Mouse (Mus musculus) monocyte, adult 5-6 weeks (primary cell): Measurements from ENCODE around the gene Pcdh15. TPM values are rescaled to one million over a fixed set of nuclear protein-coding genes. Genes with fewer than 3 reads are reported as not detected.

Experiments
- ATAC-seq: fragments of 153-309, 156-312 bp; replicated peaks from 2 replicates; pipeline ENCODE4 v1.8.0; 2017; ENCODE audit warnings: mild to moderate bottlenecking; ENCODE audit not compliant: low TSS enrichment, insufficient number of reproducible peaks, severe bottlenecking, poor library complexity, low FRiP score
- total RNA-seq: library from RNA; stranded (forward); fragments of 200-1000, 200-491, 200-594 nt; gene quantifications from 3 replicates; pipeline ENCODE4 v1.2.3, GENCODE M21; 2017

Gene Pcdh15
- total RNA-seq, 1 experiment from 2014 or later = not detected

- ATAC-seq = no peak
Observed at GRCm38 (mm10) chr10:74379276-74380134, 1280.4 kb downstream of the Pcdh15 start.

- no peak for ATAC-seq
Observed at GRCm38 (mm10) chr10:74387538-74388499, 1288.7 kb downstream of the Pcdh15 start.

- ATAC-seq = no peak
Observed at GRCm38 (mm10) chr10:74403111-74403510, 1304.0 kb downstream of the Pcdh15 start.

- ATAC-seq = no peak
Observed at GRCm38 (mm10) chr10:74414021-74414420, 1314.9 kb downstream of the Pcdh15 start.

- ATAC-seq = no peak
Observed at GRCm38 (mm10) chr10:74414945-74415344, 1315.8 kb downstream of the Pcdh15 start.

GRCm38 (mm10) chr10:74415359-74415758, 1316.2 kb downstream of the Pcdh15 start:
- no peak for ATAC-seq

GRCm38 (mm10) chr10:74415949-74416348, 1316.8 kb downstream of the Pcdh15 start:
- ATAC-seq = no peak

- ATAC-seq = no peak
Observed at GRCm38 (mm10) chr10:74450069-74450468, 1350.9 kb downstream of the Pcdh15 start.

- no peak for ATAC-seq
Observed at GRCm38 (mm10) chr10:74463972-74464371, 1364.8 kb downstream of the Pcdh15 start.

- ATAC-seq = no peak
Observed at GRCm38 (mm10) chr10:74480779-74481178, 1381.6 kb downstream of the Pcdh15 start.

GRCm38 (mm10) chr10:74512315-74512714, 1413.2 kb downstream of the Pcdh15 start:
- no peak for ATAC-seq

GRCm38 (mm10) chr10:74513743-74514142, 1414.6 kb downstream of the Pcdh15 start:
- no peak for ATAC-seq

GRCm38 (mm10) chr10:74538371-74538770, 1439.2 kb downstream of the Pcdh15 start:
- no peak for ATAC-seq

- ATAC-seq = no peak
Observed at GRCm38 (mm10) chr10:74555326-74555725, 1456.2 kb downstream of the Pcdh15 start.

- no peak for ATAC-seq
Observed at GRCm38 (mm10) chr10:74569603-74570002, 1470.5 kb downstream of the Pcdh15 start.

- ATAC-seq = no peak
Observed at GRCm38 (mm10) chr10:74579924-74580323, 1480.8 kb downstream of the Pcdh15 start.

- no peak for ATAC-seq
Observed at GRCm38 (mm10) chr10:74591799-74592198, 1492.7 kb downstream of the Pcdh15 start.

- no peak for ATAC-seq
Observed at GRCm38 (mm10) chr10:74607683-74608082, 1508.5 kb downstream of the Pcdh15 start.

- no peak for ATAC-seq
Observed at GRCm38 (mm10) chr10:74621837-74622236, 1522.7 kb downstream of the Pcdh15 start.
